Mouse (Mus musculus): ENCODE data around the gene Hnrnpl. TPM values are rescaled to one million over a fixed set of nuclear protein-coding genes. Genes with fewer than 3 reads are reported as not detected.

Gene Hnrnpl
- polyA plus RNA-seq, 2 experiments, result 83.1 to 138 TPM

DNA sequence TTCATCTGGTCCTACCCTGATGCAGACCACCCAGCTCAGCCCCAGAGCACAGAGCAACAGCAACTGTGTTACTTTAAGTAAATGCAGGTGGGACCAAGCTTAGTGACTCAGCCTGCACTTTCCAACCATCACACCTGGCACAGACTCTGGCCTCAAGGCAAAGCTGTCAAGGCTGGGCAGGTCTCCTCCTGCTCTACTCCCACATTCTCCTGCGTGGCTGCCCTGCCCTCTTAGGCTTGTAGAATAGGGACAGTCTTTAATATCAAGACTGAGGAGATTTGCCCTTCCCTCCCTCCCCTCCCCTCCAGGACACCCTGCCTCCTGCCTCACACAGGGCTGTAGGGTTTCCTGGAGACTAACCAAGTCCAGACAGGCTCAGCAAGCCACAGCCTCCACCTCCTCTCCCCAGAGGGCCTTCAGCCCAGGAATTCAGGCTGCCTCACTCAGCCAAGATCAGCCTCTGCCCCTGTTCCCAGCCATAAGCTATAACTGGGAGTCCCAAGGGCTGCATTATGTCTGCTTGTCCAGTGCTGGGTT, 41.4 kb downstream of the Hnrnpl start:
- WGBS (ENCODE audit: insufficient replicate concordance), result 33% methylated on average over 1 of the region's 1 CpGs
- ATAC-seq (ENCODE audit: insufficient read depth) (no peak), DNase-seq (ENCODE audit: low read depth in 3 of 3, low spot score in 3 of 3) (no peak)
- no peaks in the 10 kb centered on the region for H3K27me3 ChIP-seq (ENCODE audit: control insufficient read depth, insufficient read depth, low read length)
- H3K4me3 ChIP-seq (ENCODE audit: insufficient read depth in 1 of 2, low read depth in 2 of 2, low read length in 2 of 2), result no peak overlapping the region
- H3K36me3 ChIP-seq (replicated peaks; ENCODE audit: control insufficient read depth, insufficient read depth, low read depth), result no peaks in the 10 kb centered on the region
- no peak overlapping the region for H3K4me2 ChIP-seq (ENCODE audit: low read depth)
- no peak overlapping the region for H3K27ac ChIP-seq
- H3K9me3 ChIP-seq (ENCODE audit: control insufficient read depth, low read length), result no peaks in the 10 kb centered on the region
- no peaks in the 10 kb centered on the region for H3K4me1 ChIP-seq (replicated peaks; ENCODE audit: control insufficient read depth in 2 of 2, insufficient read depth in 2 of 2, low read length in 1 of 2)
- TF ChIP-seq CTCF (IDR thresholded peaks at IDR 0.05; ENCODE audit: low read depth) (no peak), EP300 (IDR thresholded peaks at IDR 0.05; ENCODE audit: low read depth) (no peak)
- H3K9ac ChIP-seq (replicated peaks), result no peak overlapping the region

- H3K4me3 ChIP-seq (ENCODE audit: insufficient read depth in 1 of 2, low read depth in 2 of 2, low read length in 2 of 2), result no peak overlapping the region
- no peak overlapping the region for H3K4me2 ChIP-seq (ENCODE audit: low read depth)
- no peaks in the 10 kb centered on the region for H3K36me3 ChIP-seq (replicated peaks; ENCODE audit: control insufficient read depth, insufficient read depth, low read depth)
- H3K4me1 ChIP-seq (replicated peaks; ENCODE audit: control insufficient read depth in 2 of 2, insufficient read depth in 2 of 2, low read length in 1 of 2), result no peaks in the 10 kb centered on the region
- no peak overlapping the region for H3K27ac ChIP-seq
- TF ChIP-seq EP300 (IDR thresholded peaks at IDR 0.05; ENCODE audit: low read depth) (no peak), CTCF (IDR thresholded peaks at IDR 0.05; ENCODE audit: low read depth) (no peak)
- no peak for DNase-seq (ENCODE audit: low read depth in 3 of 3, low spot score in 3 of 3)
- WGBS (ENCODE audit: insufficient replicate concordance), result 48% methylated on average over 4 of the region's 4 CpGs
- H3K27me3 ChIP-seq (ENCODE audit: control insufficient read depth, insufficient read depth, low read length), result no peaks in the 10 kb centered on the region
- no peak overlapping the region for H3K9ac ChIP-seq (replicated peaks)
- ATAC-seq (ENCODE audit: insufficient read depth), result no peak
- no peaks in the 10 kb centered on the region for H3K9me3 ChIP-seq (ENCODE audit: control insufficient read depth, low read length)
Observed at GRCm38 (mm10) chr7:28850642-28851041, 42.3 kb downstream of the Hnrnpl start.

GRCm38 (mm10) chr7:28859953-28860352, 51.6 kb downstream of the Hnrnpl start:
- WGBS (ENCODE audit: insufficient replicate concordance), result 81% methylated on average over 2 of the region's 2 CpGs
- ATAC-seq (ENCODE audit: insufficient read depth) (no peak), DNase-seq (ENCODE audit: low read depth in 3 of 3, low spot score in 3 of 3) (no peak)

DNA sequence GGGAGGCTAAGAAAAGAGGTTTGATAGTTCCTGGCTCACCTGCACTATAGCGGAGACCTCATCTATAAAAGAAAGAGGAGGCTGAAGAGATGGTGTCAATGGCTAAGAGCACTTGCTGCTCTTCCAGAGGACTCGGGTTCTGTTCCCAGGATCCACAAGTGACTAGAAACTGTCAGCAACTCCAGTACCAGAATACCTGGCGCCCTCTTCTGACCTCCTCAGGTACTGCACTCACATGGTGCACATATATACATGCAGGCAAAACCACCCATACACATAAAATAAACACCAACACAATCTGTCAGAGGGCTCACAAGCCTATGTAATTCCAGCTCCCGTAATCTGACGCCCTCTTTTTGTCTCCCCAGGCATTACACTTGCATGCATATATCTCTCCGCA, 52.6 kb downstream of the Hnrnpl start:
- Histone ChIP-seq H3K4me2 (ENCODE audit: low read depth) (no peak overlapping the region), H3K9ac (replicated peaks) (no peak overlapping the region), H3K27ac (no peak overlapping the region), H3K36me3 (replicated peaks; ENCODE audit: control insufficient read depth, insufficient read depth, low read depth) (no peaks in the 10 kb centered on the region), H3K9me3 (ENCODE audit: control insufficient read depth, low read length) (no peaks in the 10 kb centered on the region; the same call in 1 of the 2 replicates), H3K4me1 (replicated peaks; ENCODE audit: control insufficient read depth in 2 of 2, insufficient read depth in 2 of 2, low read length in 1 of 2) (peaks cover 0 to 8% of the 10 kb centered on the region in 2 experiments; a peak in 2 of 4 replicates), H3K4me3 (ENCODE audit: insufficient read depth in 1 of 2, low read depth in 2 of 2, low read length in 2 of 2) (no peak overlapping the region), H3K27me3 (ENCODE audit: control insufficient read depth, insufficient read depth, low read length) (no peaks in the 10 kb centered on the region)
- WGBS (ENCODE audit: insufficient replicate concordance), result 82% methylated on average over 6 of the region's 6 CpGs
- DNase-seq (ENCODE audit: low read depth in 3 of 3, low spot score in 3 of 3) (no peak), ATAC-seq (ENCODE audit: insufficient read depth) (no peak)
- TF ChIP-seq EP300 (IDR thresholded peaks at IDR 0.05; ENCODE audit: low read depth), result no peak
- peak; percentile 56 for TF ChIP-seq CTCF (IDR thresholded peaks at IDR 0.05; ENCODE audit: low read depth)

More at GRCm38 (mm10) chr7:28859953-28860352, 51.6 kb downstream of the Hnrnpl start:
- H3K27ac ChIP-seq, result no peak overlapping the region
- H3K9ac ChIP-seq (replicated peaks), result no peak overlapping the region
- H3K4me3 ChIP-seq (ENCODE audit: insufficient read depth in 1 of 2, low read depth in 2 of 2, low read length in 2 of 2), result no peak overlapping the region
- no peak overlapping the region for H3K4me2 ChIP-seq (ENCODE audit: low read depth)
- no peaks in the 10 kb centered on the region; the same call in 1 of the 2 replicates for H3K9me3 ChIP-seq (ENCODE audit: control insufficient read depth, low read length)
- no peaks in the 10 kb centered on the region for H3K27me3 ChIP-seq (ENCODE audit: control insufficient read depth, insufficient read depth, low read length)
- TF ChIP-seq EP300 (IDR thresholded peaks at IDR 0.05; ENCODE audit: low read depth) (no peak), CTCF (IDR thresholded peaks at IDR 0.05; ENCODE audit: low read depth) (no peak)
- peaks cover 0 to 2% of the 10 kb centered on the region in 2 experiments; a peak in 2 of 4 replicates for H3K4me1 ChIP-seq (replicated peaks; ENCODE audit: control insufficient read depth in 2 of 2, insufficient read depth in 2 of 2, low read length in 1 of 2)
- H3K36me3 ChIP-seq (replicated peaks; ENCODE audit: control insufficient read depth, insufficient read depth, low read depth), result no peaks in the 10 kb centered on the region

DNA sequence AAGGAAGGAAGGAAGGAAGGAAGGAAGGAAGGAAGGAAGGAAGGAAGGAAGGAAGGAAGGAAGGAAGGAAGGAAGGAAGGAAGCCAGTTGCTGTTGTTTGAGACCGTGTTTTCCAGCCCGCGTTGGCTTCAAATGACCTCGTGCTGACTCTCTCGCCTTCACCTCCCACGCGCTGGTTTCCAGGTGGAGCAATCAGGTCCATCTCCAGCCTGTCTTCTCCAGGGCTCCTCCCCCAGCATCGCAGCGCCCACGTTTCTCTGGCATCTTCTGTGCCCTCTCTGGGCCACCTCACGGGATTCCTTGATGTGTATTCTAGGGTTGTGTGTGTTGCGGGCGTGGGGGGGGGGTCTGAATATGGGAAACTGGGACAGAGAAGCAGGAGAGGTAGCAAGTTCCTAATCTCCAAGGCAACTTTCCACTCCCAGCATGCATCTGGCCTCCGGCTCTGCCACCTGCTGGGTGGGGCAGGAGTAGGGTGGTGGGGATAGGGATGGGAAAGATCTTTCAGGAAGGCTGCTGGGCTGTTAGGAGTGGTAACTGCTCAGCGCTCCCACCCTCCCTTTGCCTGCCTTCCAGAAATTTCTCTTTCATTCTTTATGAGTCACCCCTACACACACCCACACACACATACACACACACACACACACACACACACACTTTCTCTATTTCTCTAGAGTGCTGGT, 54.6 kb downstream of the Hnrnpl start:
- no peak overlapping the region for H3K4me2 ChIP-seq (ENCODE audit: low read depth)
- ATAC-seq (ENCODE audit: insufficient read depth) (no peak), DNase-seq (ENCODE audit: low read depth in 3 of 3, low spot score in 3 of 3) (no peak)
- 74% methylated on average over 15 of the region's 15 CpGs for WGBS (ENCODE audit: insufficient replicate concordance)
- H3K27ac ChIP-seq, result no peak overlapping the region
- no peaks in the 10 kb centered on the region for H3K36me3 ChIP-seq (replicated peaks; ENCODE audit: control insufficient read depth, insufficient read depth, low read depth)
- no peak overlapping the region for H3K4me3 ChIP-seq (ENCODE audit: insufficient read depth in 1 of 2, low read depth in 2 of 2, low read length in 2 of 2)
- H3K27me3 ChIP-seq (ENCODE audit: control insufficient read depth, insufficient read depth, low read length), result no peaks in the 10 kb centered on the region
- H3K9me3 ChIP-seq (ENCODE audit: control insufficient read depth, low read length), result no peaks in the 10 kb centered on the region; the same call in 1 of the 2 replicates
- TF ChIP-seq CTCF (IDR thresholded peaks at IDR 0.05; ENCODE audit: low read depth) (no peak), EP300 (IDR thresholded peaks at IDR 0.05; ENCODE audit: low read depth) (no peak)
- H3K9ac ChIP-seq (replicated peaks), result no peak overlapping the region
- peaks cover 0 to 12% of the 10 kb centered on the region in 2 experiments; a peak in 3 of 4 replicates for H3K4me1 ChIP-seq (replicated peaks; ENCODE audit: control insufficient read depth in 2 of 2, insufficient read depth in 2 of 2, low read length in 1 of 2)
